Mouse (Mus musculus): ENCODE results near the gene Ccdc170.
"Not testable (repeated sequence)": the region's sequence is repeated elsewhere in the genome, so short reads cannot be mapped to it uniquely, and the experiment has no call there.

Gene Ccdc170

GRCm38 (mm10) chr10:4599591-4599990 lies 117.3 kb downstream of the Ccdc170 start:
- no peak for DNase-seq (ENCODE audit: low read depth, low spot score)

GRCm38 (mm10) chr10:4600796-4601474 lies 118.6 kb downstream of the Ccdc170 start:
- no peak for DNase-seq (ENCODE audit: low read depth, low spot score)

- DNase-seq (ENCODE audit: low read depth, low spot score): not testable (repeated sequence)
These were observed 119.3 kb downstream of the Ccdc170 start for GRCm38 (mm10) chr10:4601612-4602011.

GRCm38 (mm10) chr10:4602466-4602865 lies 120.2 kb downstream of the Ccdc170 start:
- no peak for DNase-seq (ENCODE audit: low read depth, low spot score)

- DNase-seq (ENCODE audit: low read depth, low spot score): no peak
These were observed 122.4 kb downstream of the Ccdc170 start for GRCm38 (mm10) chr10:4604527-4605209.

GRCm38 (mm10) chr10:4610234-4610633 lies 127.9 kb downstream of the Ccdc170 start:
- no peak for DNase-seq (ENCODE audit: low read depth, low spot score)

- peak; percentile 39 for DNase-seq (ENCODE audit: low read depth, low spot score)
These were observed 129.3 kb downstream of the Ccdc170 start, which contains the start of gene Esr1 for GRCm38 (mm10) chr10:4611386-4612155. Gene Esr1, plus strand, starts transcription at chr10:4611593.
